Mouse (Mus musculus): ENCODE data around the gene Vps37b.

Vps37b gene

GRCm38 (mm10) chr5:124003375-124003774 is 28.7 kb downstream of the Vps37b start:
- DNase-seq (ENCODE audit: low read depth, low spot score): no peak

GRCm38 (mm10) chr5:124002876-124003275 is 29.2 kb downstream of the Vps37b start:
- DNase-seq (ENCODE audit: low read depth, low spot score): peak; percentile 56

GRCm38 (mm10) chr5:124001274-124001673 is 30.8 kb downstream of the Vps37b start:
- DNase-seq (ENCODE audit: low read depth, low spot score): no peak

GRCm38 (mm10) chr5:124000824-124001223 is 31.2 kb downstream of the Vps37b start:
- peak; percentile 78 for DNase-seq (ENCODE audit: low read depth, low spot score)

- DNase-seq (ENCODE audit: low read depth, low spot score): no peak
Measured at GRCm38 (mm10) chr5:123998370-123998769, 33.7 kb downstream of the Vps37b start.

- DNase-seq (ENCODE audit: low read depth, low spot score): no peak
Measured at GRCm38 (mm10) chr5:123997811-123998210, 34.3 kb downstream of the Vps37b start.

- no peak for DNase-seq (ENCODE audit: low read depth, low spot score)
Measured at GRCm38 (mm10) chr5:123997211-123997751, 34.8 kb downstream of the Vps37b start.

GRCm38 (mm10) chr5:123996695-123997094 is 35.4 kb downstream of the Vps37b start:
- DNase-seq (ENCODE audit: low read depth, low spot score): no peak

- DNase-seq (ENCODE audit: low read depth, low spot score): no peak
Measured at GRCm38 (mm10) chr5:123996194-123996593, 35.9 kb downstream of the Vps37b start.

- DNase-seq (ENCODE audit: low read depth, low spot score): no peak
Measured at GRCm38 (mm10) chr5:123995388-123995787, 36.7 kb downstream of the Vps37b start.

- DNase-seq (ENCODE audit: low read depth, low spot score): no peak
Measured at GRCm38 (mm10) chr5:123994468-123994867, 37.6 kb downstream of the Vps37b start.

- no peak for DNase-seq (ENCODE audit: low read depth, low spot score)
Measured at GRCm38 (mm10) chr5:123993263-123994036, 38.6 kb downstream of the Vps37b start.

- DNase-seq (ENCODE audit: low read depth, low spot score): peak; percentile 72
Measured at GRCm38 (mm10) chr5:123992794-123993193, 39.3 kb downstream of the Vps37b start.

- DNase-seq (ENCODE audit: low read depth, low spot score): peak; percentile 66
Measured at GRCm38 (mm10) chr5:123992193-123992637, 39.9 kb downstream of the Vps37b start.

- DNase-seq (ENCODE audit: low read depth, low spot score): no peak
Measured at GRCm38 (mm10) chr5:123991321-123991720, 40.7 kb downstream of the Vps37b start.

- DNase-seq (ENCODE audit: low read depth, low spot score): no peak
Measured at GRCm38 (mm10) chr5:123989941-123990885, 41.9 kb downstream of the Vps37b start.

GRCm38 (mm10) chr5:123987511-123987910 is 44.6 kb downstream of the Vps37b start:
- no peak for DNase-seq (ENCODE audit: low read depth, low spot score)

- no peak for DNase-seq (ENCODE audit: low read depth, low spot score)
Measured at GRCm38 (mm10) chr5:123986925-123987324, 45.1 kb downstream of the Vps37b start.

GRCm38 (mm10) chr5:123985434-123985833 is 46.6 kb downstream of the Vps37b start:
- no peak for DNase-seq (ENCODE audit: low read depth, low spot score)

GRCm38 (mm10) chr5:123982838-123983237 is 49.2 kb downstream of the Vps37b start:
- no peak for DNase-seq (ENCODE audit: low read depth, low spot score)

- DNase-seq (ENCODE audit: low read depth, low spot score): no peak
Measured at GRCm38 (mm10) chr5:123981250-123981554, 50.9 kb downstream of the Vps37b start.

- no peak for DNase-seq (ENCODE audit: low read depth, low spot score)
Measured at GRCm38 (mm10) chr5:123980521-123981249, 51.4 kb downstream of the Vps37b start.

Measured in skeletal muscle tissue, adult 2 months (tissue).